In the genomic region with DNA sequence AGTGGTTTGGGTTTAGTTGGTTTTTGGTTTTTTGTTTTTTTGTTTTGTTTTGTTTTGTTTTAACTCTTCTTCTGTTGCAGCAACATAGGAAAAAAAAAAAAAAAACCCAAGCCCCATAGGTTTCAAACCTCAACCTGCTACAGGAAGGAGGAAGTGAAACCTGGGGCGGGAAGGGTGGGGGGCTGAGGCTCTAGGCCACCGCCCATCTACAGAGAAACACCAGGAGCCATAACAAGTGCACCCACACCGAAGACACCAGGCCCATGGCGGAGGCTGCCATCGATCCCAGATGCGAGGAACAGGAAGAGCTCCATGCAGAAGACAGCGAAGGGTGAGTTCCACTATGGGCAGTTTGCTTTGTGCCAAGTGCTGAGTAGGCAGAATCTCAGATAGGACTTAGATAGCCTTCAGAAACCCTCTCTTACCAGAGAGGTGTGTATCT, we compare ENCODE assay signal across 8 mouse cellular contexts. TPM values are rescaled to one million over a fixed set of nuclear protein-coding genes. Genes with fewer than 3 reads are reported as not detected.
DNase-seq lines count a peak whose midpoint lies in the region; ATAC-seq and TF ChIP-seq lines count a peak whose summit lies in the region.

Lsp1 (plus strand) TSS at position 174 of the 442 bp plus-strand sequence.

- H3K4me1 ChIP-seq in hindbrain, embryonic 10.5 days (replicated peaks) = peaks cover 34% of the 10 kb centered on the region
- peaks cover 17% of the 10 kb centered on the region for H3K4me1 ChIP-seq in hindbrain, embryonic 13.5 days (replicated peaks)
- peaks cover 33% of the 10 kb centered on the region for H3K4me1 ChIP-seq in intestine, embryonic 14.5 days (replicated peaks; ENCODE audit: control insufficient read depth, insufficient read depth, low read length)
- peaks cover 9% of the 10 kb centered on the region; the same call in 1 of the 2 replicates for H3K4me1 ChIP-seq in olfactory bulb, adult 2 months (ENCODE audit: control insufficient read depth, insufficient read depth, low read length)
- peaks cover 11% of the 10 kb centered on the region for H3K4me1 ChIP-seq in forebrain, embryonic 16.5 days (replicated peaks; ENCODE audit: control insufficient read depth, insufficient read depth, low read length)

- no peak for TF ChIP-seq POLR2A in olfactory bulb, adult 2 months (IDR thresholded peaks at IDR 0.05; ENCODE audit: insufficient read depth, low read depth, low read length)

- WGBS in hindbrain, embryonic 10.5 days = 91% methylated on average over 7 of the region's 7 CpGs
- 95% methylated on average over 7 of the region's 7 CpGs for WGBS in hindbrain, embryonic 13.5 days
- 90% methylated on average over 7 of the region's 7 CpGs for WGBS in intestine, embryonic 14.5 days
- 94% methylated on average over 7 of the region's 7 CpGs for WGBS in olfactory bulb, adult 2 months
- WGBS in forebrain, embryonic 16.5 days = 94% methylated on average over 7 of the region's 7 CpGs

- peak within 1 kb of the TSS; percentile 86 for H3K27ac ChIP-seq in hindbrain, embryonic 10.5 days
- no peak within 1 kb of the TSS for H3K27ac ChIP-seq in hindbrain, embryonic 13.5 days
- peak within 1 kb of the TSS; percentile 94 for H3K27ac ChIP-seq in intestine, embryonic 14.5 days (ENCODE audit: low read depth)
- no peak within 1 kb of the TSS for H3K27ac ChIP-seq in olfactory bulb, adult 2 months (ENCODE audit: insufficient read depth, low read depth, low read length)
- H3K27ac ChIP-seq in forebrain, embryonic 16.5 days (ENCODE audit: low read length) = no peak within 1 kb of the TSS

- H3K4me3 ChIP-seq in hindbrain, embryonic 10.5 days = no peak within 1 kb of the TSS
- no peak within 1 kb of the TSS for H3K4me3 ChIP-seq in hindbrain, embryonic 13.5 days
- no peak within 1 kb of the TSS for H3K4me3 ChIP-seq in intestine, embryonic 14.5 days (ENCODE audit: low read depth, low read length)
- no peak within 1 kb of the TSS for H3K4me3 ChIP-seq in olfactory bulb, adult 2 months (ENCODE audit: insufficient read depth, low read depth, low read length)
- H3K4me3 ChIP-seq in forebrain, embryonic 16.5 days (replicated peaks; ENCODE audit: low read length) = no peak within 1 kb of the TSS

- TF ChIP-seq CTCF in olfactory bulb, adult 2 months (IDR thresholded peaks at IDR 0.05; ENCODE audit: insufficient read depth, low read depth, low read length) = no peak

- no peaks in the 10 kb centered on the region for H3K9me3 ChIP-seq in hindbrain, embryonic 10.5 days
- no peaks in the 10 kb centered on the region for H3K9me3 ChIP-seq in hindbrain, embryonic 13.5 days
- no peaks in the 10 kb centered on the region for H3K9me3 ChIP-seq in intestine, embryonic 14.5 days (ENCODE audit: control insufficient read depth, low read length)
- no peaks in the 10 kb centered on the region for H3K9me3 ChIP-seq in forebrain, embryonic 16.5 days (ENCODE audit: control insufficient read depth, low read length)

- no peaks in the 10 kb centered on the region for H3K36me3 ChIP-seq in hindbrain, embryonic 10.5 days
- no peaks in the 10 kb centered on the region for H3K36me3 ChIP-seq in hindbrain, embryonic 13.5 days
- no peaks in the 10 kb centered on the region for H3K36me3 ChIP-seq in intestine, embryonic 14.5 days (ENCODE audit: control insufficient read depth, insufficient read depth, low read length)
- no peaks in the 10 kb centered on the region for H3K36me3 ChIP-seq in forebrain, embryonic 16.5 days (ENCODE audit: control insufficient read depth, insufficient read depth)

- no peak within 1 kb of the TSS for H3K9ac ChIP-seq in hindbrain, embryonic 13.5 days
- H3K9ac ChIP-seq in intestine, embryonic 14.5 days (ENCODE audit: low read length) = no peak within 1 kb of the TSS
- H3K9ac ChIP-seq in forebrain, embryonic 16.5 days (replicated peaks; ENCODE audit: low read depth, low read length) = no peak within 1 kb of the TSS

- H3K4me2 ChIP-seq in hindbrain, embryonic 13.5 days = no peak within 1 kb of the TSS
- H3K4me2 ChIP-seq in intestine, embryonic 14.5 days (ENCODE audit: low read length) = no peak within 1 kb of the TSS
- no peak within 1 kb of the TSS for H3K4me2 ChIP-seq in forebrain, embryonic 16.5 days (ENCODE audit: low read length)

- 0 out of 2 replicates have a peak, but pooled peaks cover 4% of the 10 kb centered on the region for H3K27me3 ChIP-seq in hindbrain, embryonic 10.5 days (ENCODE audit: insufficient read depth, poor library complexity, severe bottlenecking)
- 0 out of 2 replicates have a peak, but pooled peaks cover 3% of the 10 kb centered on the region for H3K27me3 ChIP-seq in hindbrain, embryonic 13.5 days
- H3K27me3 ChIP-seq in intestine, embryonic 14.5 days (replicated peaks; ENCODE audit: control insufficient read depth, insufficient read depth, low read length) = no peaks in the 10 kb centered on the region
- no peaks in the 10 kb centered on the region for H3K27me3 ChIP-seq in forebrain, embryonic 16.5 days (replicated peaks; ENCODE audit: control insufficient read depth, insufficient read depth, low read length)

- no peak for DNase-seq in hindbrain, embryonic 10.5 days (ENCODE audit: low spot score)
- DNase-seq in gastrocnemius, adult 18-20 months (ENCODE audit: low spot score) = peak; percentile 6
- DNase-seq in intestine, embryonic 14.5 days (ENCODE audit: low spot score) = no peak
- no peak for DNase-seq in urinary bladder, adult 18-20 months (ENCODE audit: low spot score in 2 of 2)

- ATAC-seq in hindbrain, embryonic 13.5 days (ENCODE audit: low FRiP score) = no peak
- ATAC-seq in CD4-positive, CD25-positive, alpha-beta regulatory T cell, adult 4 months = peak; percentile 50
- ATAC-seq in intestine, embryonic 14.5 days (replicated peaks; ENCODE audit: low FRiP score, low TSS enrichment, low read depth) = no peak
- no peak for ATAC-seq in forebrain, embryonic 16.5 days

RNA-seq across cellular contexts. Expression of gene Lsp1, which starts in this region (rescaled TPM):
- polyA plus RNA-seq in hindbrain, embryonic 10.5 days (2016; fragmentation: Nextera tagmentation; extraction: Ambion mirVana) = 17.9 and 19.4 TPM in 2 replicates
- 5.1 and 6.8 TPM in 2 replicates for polyA plus RNA-seq in hindbrain, embryonic 13.5 days (2015; fragmentation: Nextera tagmentation; extraction: Ambion mirVana)
- 1,000 to 10,000 TPM; 1,098 to 1,582 TPM for polyA plus RNA-seq in CD4-positive, CD25-positive, alpha-beta regulatory T cell, adult 4 months (2017; shearing (Covaris generic))
- total RNA-seq in gastrocnemius, adult 18-20 months (2021) = 10 to 100 TPM; 30.3 to 38.4 TPM
- polyA plus RNA-seq in intestine, embryonic 14.5 days (2014; fragmentation: Nextera tagmentation; extraction: Ambion mirVana) = 145 and 153 TPM in 2 replicates
- polyA plus RNA-seq in olfactory bulb, adult 2 months (2012; ENCODE audit: insufficient read depth, insufficient read length, low replicate concordance, missing spikeins) = not detected in 2 replicates
- polyA plus RNA-seq in forebrain, embryonic 16.5 days (2015; fragmentation: Nextera tagmentation; extraction: Ambion mirVana) = 3.5 and 5.5 TPM in 2 replicates

Comparison
In these comparisons a context has a peak if more than half of its experiments do, and no peak if none do; other contexts are left out.
1. H3K27ac ChIP-seq: peak in hindbrain, embryonic 10.5 days (single experiment) and intestine, embryonic 14.5 days (single experiment); none in hindbrain, embryonic 13.5 days (single experiment), olfactory bulb, adult 2 months (single experiment) and forebrain, embryonic 16.5 days (single experiment).